Mouse (Mus musculus) hindbrain, embryonic 15.5 days (tissue): ENCODE data around the gene Mapk8ip2. TPM values are rescaled to one million over a fixed set of nuclear protein-coding genes. Genes with fewer than 3 reads are reported as not detected.

Experiments used
- polyA plus RNA-seq: library from polyadenylated mRNA; unstranded; fragments of >200 nt; fragmentation: Nextera tagmentation; extraction: Ambion mirVana; gene quantifications from 2 replicates; pipeline ENCODE4 v1.2.1, GENCODE M21; 2015

The Mapk8ip2 gene
- polyA plus RNA-seq, 1 experiment from 2014 or later = 87.6 TPM

Other genes starting within 250 kb of the Mapk8ip2 start
- 71.3 and 73.4 TPM in 2 replicates for gene Ppp6r2, start 242.4 kb upstream of the Mapk8ip2 start, polyA plus RNA-seq
- 96.8 and 102 TPM in 2 replicates for gene Sbf1, start 138.6 kb upstream of the Mapk8ip2 start, polyA plus RNA-seq
- gene Adm2, start 131.2 kb upstream of the Mapk8ip2 start, polyA plus RNA-seq = not detected in 2 replicates
- not detected in 2 replicates for gene Miox, start 119.5 kb upstream of the Mapk8ip2 start, polyA plus RNA-seq
- 33.2 and 38.6 TPM in 2 replicates for gene Lmf2, start 98.3 kb upstream of the Mapk8ip2 start, polyA plus RNA-seq
- 113 and 120 TPM in 2 replicates for gene Ncaph2, start 98.2 kb upstream of the Mapk8ip2 start, polyA plus RNA-seq
- gene Sco2, start 80.1 kb upstream of the Mapk8ip2 start, polyA plus RNA-seq = 17.1 and 17.8 TPM in 2 replicates
- gene Tymp, start 76.9 kb upstream of the Mapk8ip2 start, polyA plus RNA-seq = 1.8 and 2.6 TPM in 2 replicates
- gene Odf3b, start 74.6 kb upstream of the Mapk8ip2 start, polyA plus RNA-seq = 2.7 and 4.5 TPM in 2 replicates
- gene Klhdc7b, start 69.0 kb upstream of the Mapk8ip2 start, polyA plus RNA-seq = 0.07 TPM in 1 of 2 replicates, not detected in the other
- gene Syce3, start 43.4 kb upstream of the Mapk8ip2 start, polyA plus RNA-seq = not detected in 2 replicates
- 0.97 and 1.2 TPM in 2 replicates for gene Cpt1b, start 28.1 kb upstream of the Mapk8ip2 start, polyA plus RNA-seq
- 6.2 and 7.2 TPM in 2 replicates for gene C730034F03Rik, start 24.3 kb upstream of the Mapk8ip2 start, polyA plus RNA-seq
- gene Gm44502, start 24.2 kb upstream of the Mapk8ip2 start, polyA plus RNA-seq = not detected in 2 replicates
- 89.8 and 91.9 TPM in 2 replicates for gene Chkb, start 24.0 kb upstream of the Mapk8ip2 start, polyA plus RNA-seq
- gene Arsa, start 23.5 kb downstream of the Mapk8ip2 start, polyA plus RNA-seq = 33.4 and 35.4 TPM in 2 replicates
- gene Shank3, start 45.7 kb downstream of the Mapk8ip2 start, polyA plus RNA-seq = 9.6 and 11.2 TPM in 2 replicates
- 1.4 and 1.5 TPM in 2 replicates for gene Acr, start 114.4 kb downstream of the Mapk8ip2 start, polyA plus RNA-seq
- gene Rabl2, start 138.0 kb downstream of the Mapk8ip2 start, polyA plus RNA-seq = 74.3 and 86.2 TPM in 2 replicates